Mouse (Mus musculus) 3134 (cell line): ENCODE results near the gene Mpnd.
A peak's percentile ranks its signal among the peaks of the same experiment; 100 is the strongest.

ENCODE experiments used
- DNase-seq: peaks from one replicate; pipeline ENCODE4 v3.0.0-alpha.2; 2011; ENCODE audit warnings: low spot score; ENCODE audit not compliant: insufficient read length; ENCODE audit errors: extremely low read depth

Gene Mpnd

DNA sequence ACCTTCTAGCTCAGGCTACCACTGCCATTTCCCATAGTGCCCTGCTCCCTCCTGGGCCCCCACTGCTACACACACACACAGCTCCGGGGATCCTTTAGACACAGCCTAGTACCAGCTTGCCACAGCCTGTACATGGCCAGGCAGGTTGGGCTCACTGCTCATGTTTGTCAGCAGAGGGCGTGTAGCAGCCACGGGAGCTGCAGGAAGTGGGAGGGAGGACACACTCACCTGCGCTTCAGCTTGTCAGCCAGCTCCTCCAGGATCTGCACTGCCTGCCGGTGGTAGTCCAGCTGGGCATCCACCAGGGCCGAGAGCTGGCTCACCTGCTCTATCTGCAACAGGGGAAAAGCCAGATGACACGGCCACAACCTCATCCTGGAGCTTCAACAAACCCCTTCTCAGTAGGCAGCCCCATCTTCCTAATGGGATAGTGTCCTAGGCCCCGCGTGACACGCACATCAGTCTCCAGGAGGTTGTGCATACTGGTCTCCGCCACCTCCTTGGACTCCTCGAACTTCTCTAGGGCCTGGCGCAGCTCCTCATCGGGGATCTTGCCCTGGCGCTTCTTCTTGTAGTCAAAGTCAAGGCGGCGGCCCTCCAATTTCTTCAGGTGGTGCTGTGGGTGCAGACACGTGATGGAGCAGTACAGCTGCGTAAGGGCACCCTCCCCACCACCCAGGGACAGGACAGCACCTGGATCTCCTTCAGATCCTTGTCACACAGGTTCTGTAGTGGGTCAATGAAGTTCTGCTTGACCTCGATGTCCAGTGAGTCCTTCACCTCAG, 13.0 kb downstream of the Mpnd start:
- no peak for DNase-seq

DNA sequence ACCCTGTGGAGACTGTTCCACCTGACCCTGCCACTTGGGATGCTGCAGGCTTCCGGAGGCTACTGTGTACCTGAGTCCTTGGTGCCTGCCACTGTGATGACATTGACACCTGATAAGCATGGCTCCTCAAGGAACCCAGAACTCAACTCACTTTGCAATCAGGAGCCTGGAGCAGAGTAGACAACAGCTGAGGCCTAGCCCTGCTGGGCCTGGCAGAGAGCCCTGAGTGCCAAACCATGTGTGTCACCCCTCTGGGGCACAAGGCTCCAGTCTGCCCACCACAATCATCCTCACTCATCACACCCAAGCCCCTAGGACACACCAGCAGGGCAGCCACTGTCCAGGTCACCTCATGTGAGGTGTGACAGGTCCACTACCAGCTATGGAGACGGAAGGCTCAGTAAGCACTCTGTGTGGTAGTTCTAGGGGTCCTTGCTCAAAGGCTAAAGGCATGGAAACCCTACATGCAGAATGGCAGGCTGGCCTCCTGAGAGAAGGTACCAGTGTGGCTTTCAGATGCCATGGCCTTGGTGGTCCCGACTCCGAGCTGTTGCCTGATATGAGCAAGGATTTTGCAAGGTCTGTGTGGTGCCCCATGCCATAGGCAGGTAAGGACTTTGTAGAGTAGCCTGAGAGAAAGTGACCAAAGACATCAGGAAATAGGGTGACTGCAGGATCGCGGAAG, 15.0 kb downstream of the Mpnd start:
- no peak for DNase-seq

DNA sequence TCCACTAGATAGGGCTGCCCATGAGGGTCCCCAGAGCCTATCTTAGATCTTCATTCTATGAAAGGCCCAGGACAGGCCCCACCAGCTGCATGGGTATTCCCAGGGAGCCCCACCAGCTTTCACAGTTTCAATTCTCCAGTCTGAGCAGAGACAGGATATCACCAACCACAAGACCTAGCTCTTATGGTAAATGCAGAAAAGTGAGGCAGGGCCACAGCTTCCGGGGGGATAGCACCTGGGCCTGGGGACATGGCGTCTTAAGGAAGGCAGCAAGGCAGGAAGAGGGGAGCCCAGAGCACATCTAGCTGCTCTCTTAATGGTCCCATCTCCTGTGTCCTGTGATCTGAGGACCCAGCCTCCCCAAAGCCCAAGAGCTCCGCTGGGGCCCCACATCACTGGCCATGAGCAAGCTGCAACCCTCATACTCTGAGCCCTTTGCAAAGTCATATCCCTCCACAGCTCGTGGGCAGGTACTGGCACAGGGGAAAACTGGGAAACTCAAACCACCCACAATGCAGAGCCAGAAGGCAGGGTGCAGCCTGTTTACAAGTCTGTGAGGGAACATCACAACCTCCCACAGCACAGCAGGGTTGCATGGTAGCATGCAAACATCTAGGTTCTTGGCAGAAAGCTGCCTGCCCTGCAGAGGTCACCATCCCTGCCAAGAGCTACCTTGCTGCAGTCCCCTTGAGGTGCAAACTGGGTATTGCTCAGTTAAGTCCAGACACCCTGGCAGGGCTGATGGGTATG, 15.8 kb downstream of the Mpnd start:
- no peak for DNase-seq

DNA sequence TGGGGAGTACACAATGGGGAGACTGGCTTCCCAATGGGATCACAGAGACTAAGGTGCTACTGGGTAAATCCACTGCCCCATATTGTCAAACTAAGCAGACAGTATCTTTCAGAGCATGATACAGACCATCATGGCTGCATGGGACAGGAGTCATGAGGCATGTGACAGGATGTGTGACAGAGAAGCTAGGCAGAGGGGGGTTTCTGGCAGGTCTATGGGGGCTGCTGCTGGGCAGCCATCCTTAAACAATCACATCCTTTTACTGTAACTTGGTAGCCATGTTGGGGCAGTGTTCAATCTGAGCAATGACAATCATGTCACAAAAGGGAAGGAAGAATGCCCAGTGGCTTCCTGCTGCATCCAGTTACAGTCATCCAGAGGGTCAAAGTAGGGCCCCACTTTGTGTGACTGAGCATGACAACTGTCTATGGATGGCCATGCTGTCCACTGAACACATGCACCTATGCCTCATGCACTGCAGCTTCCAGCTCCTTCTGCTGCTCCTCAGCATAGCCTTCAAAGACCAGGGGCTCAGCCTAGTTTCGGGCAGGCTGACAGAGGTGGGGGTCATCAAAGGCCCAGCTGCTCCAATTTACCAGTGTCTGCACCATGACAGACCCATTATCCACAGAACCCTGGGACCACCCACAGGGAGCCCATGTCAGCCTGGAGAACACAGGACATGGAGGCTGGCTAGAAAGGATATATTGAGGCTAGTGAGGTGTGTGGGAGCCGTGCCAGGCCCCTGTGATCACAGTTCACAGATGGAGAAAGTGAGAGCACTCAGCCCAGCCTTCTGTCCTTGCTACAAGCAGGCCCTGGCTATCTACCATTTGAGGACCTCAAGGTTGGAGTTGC, 16.8 kb downstream of the Mpnd start:
- no peak for DNase-seq

DNA sequence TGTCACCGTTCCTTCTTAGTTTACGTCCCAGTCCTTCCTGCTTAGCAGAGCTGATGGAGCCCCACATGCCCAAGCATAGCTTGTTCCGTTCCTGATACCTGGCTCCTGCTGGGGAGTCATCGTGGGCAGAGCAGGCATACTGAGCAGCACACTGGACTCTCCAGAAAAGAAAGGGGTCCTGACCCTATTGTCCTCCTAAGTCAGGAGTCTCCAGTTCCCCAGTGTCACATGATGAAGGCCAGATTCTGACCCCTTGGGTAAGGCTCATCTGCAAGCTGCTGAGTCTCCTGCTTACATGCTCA, 17.4 kb downstream of the Mpnd start:
- DNase-seq: no peak

DNA sequence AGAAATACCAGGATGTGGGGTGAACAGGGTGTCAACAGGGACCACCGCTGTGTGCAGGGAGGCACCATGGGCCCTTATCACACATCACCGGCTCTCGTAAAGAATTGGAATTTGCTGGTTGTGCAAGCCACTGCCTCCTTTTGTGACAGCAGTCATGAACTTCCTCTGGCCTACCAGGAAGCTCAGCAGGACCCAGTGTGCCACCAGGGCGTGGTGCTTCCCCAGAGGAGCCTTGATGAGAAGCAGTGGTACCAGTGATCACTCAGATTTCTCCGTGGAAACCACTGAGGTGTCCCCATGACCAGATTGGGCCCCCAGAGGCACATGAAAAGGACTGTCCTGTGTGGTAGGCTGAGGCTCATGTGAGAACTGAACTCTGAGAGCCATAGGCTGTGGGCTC, 17.9 kb downstream of the Mpnd start:
- DNase-seq: no peak

DNA sequence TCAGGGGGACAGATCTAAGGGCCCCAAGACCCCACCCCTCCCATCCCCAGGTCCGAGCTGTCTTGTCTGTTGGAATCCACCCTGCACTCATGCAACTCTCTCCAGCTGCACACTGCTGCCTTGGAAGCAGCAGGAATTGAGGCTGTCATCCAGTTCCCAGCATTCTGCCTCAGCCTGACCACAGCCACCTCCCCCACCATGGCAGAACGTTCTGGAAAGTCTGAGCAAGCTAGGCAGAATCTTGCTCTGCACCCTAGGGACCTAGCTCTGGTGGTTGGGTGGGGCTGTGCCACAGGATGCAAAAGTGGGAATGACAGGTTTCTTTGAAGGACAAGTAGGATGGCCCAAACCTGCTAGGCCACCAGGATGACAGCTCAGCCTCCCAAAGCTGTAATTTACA, 19.0 kb downstream of the Mpnd start:
- DNase-seq: no peak

DNA sequence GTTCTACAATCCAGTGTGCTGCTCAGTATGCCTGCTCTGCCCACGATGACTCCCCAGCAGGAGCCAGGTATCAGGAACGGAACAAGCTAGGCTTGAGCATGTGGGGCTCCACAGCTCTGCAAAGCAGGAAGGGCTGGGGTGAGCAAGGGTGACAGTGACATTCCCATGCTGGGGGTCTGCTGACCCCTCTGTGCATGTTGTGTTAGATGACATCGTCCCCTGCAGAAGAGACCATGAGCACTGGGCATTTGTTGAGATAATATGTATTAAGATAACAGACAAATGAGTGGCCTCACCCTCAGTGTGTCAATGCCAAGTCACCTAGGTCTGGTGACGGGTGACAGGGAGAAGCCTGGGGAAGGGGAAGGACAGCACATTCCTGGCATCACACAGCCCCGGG, 19.4 kb downstream of the Mpnd start:
- DNase-seq: no peak

DNA sequence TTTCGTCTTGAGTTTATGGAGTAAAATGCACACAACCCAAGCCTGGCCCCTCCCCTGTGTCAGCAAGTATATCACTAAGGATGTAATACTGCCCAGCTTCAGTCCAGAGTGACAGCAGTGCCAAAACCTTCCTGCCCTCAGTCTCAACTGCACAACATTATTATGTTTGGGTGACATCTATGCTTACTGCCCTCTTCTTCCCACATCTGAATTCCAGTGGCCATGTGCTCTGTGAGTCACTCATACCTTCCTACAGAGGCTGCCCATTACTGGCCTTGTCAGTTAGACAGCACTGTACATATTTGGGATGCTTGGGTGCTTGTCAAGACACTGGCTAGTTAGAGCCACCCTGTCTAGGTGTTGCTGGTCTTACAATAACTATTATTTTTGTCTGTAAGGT, 20.8 kb downstream of the Mpnd start:
- peak; percentile 79 for DNase-seq

DNA sequence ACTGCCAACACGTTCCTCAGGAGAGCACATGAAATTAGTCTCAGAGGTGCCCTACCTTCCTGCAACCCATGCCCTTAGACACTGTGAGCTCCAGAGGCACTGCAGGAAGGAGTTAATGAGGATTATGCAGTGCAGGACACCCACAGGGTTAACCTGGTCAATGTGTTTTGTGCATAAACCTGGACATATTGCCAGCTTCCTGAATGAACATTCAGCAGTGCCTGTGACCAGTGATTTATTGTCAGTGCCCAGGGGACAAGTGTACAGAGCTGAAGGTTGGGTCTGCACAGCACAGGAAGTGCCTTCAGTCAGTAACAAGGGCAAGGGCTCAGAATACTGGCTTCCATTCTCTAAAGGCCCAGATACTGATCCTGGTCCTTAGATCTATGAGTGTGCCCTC, 21.4 kb downstream of the Mpnd start:
- no peak for DNase-seq

DNA sequence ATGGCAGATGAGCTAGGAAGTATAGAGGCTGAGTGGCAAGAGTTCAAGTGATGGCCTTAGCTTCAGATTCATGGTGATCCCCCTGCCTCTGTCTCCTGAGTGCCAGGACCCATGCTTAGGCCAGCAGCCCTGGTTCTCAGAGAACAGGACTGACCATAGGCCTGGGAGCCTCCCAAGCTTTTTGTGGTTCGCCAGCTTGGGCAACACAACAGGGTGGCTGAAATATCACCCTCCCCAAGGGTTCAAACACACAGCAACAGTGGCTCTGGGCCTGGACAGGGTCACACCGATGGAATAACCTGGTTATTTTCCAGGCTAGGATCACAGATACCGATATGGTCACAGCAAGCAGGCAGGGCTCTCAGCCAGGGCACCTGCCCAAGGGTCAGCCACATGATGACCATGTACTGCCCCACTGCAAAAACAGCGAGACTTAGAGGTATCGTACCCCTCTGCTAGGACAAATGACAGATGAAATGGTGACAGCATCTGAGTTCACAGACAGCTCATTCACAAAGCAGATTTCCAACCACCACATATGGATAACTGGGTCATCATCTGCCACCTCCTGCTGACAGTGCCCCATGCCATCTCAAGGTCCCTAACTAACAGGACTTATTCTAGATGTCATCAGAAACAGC, 22.4 kb downstream of the Mpnd start:
- DNase-seq: no peak

DNA sequence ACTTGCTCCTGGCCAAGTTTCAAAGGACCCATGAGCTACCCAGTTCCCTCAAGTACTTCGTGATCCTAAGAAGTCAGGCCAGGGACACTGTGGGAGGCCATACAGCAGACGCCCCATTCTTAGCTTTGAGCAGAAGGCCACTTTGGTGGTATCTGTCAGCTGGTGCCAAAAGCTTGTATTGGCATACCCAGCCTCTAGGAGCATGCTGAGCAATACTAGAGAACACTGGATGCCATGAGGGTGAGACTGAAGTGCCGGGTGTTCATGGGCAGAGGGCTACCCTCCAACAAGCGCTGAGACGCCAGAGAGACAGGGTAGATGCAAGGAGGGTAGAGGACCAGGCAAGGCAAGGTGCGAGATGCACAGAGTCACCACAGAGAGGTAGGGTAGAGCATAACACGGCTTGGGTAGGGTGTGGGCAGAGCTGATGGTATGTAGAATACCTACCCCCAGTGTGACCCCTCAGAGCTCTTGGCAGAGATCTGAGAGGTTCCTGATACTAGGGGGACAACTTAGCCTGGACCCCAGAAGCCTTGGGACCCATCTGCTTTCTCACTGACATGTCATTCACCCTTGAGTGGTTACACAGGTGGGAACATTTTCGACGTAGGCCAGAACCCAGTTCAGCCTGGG, 24.8 kb downstream of the Mpnd start:
- DNase-seq: no peak

DNA sequence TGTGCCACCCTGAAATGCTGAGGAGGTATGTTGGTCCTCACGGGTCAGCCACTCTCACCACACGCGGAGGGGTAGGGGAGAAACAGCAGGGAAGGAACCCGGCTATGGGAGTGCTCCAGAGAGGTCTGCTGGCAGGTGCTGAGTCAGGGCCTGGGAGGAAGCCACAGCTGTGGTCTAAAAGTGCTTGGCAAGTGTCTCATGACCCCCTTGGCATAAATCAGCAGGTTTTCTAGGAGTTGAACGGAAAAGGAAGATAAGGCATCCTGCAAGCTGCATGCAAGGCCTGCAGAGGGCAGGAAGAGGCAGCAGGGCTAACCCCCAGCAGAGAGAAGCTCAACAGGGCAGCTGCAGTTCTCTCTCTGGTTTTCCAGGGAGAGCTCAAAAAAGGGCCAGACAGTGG, 25.4 kb downstream of the Mpnd start:
- DNase-seq: peak; percentile 71

DNA sequence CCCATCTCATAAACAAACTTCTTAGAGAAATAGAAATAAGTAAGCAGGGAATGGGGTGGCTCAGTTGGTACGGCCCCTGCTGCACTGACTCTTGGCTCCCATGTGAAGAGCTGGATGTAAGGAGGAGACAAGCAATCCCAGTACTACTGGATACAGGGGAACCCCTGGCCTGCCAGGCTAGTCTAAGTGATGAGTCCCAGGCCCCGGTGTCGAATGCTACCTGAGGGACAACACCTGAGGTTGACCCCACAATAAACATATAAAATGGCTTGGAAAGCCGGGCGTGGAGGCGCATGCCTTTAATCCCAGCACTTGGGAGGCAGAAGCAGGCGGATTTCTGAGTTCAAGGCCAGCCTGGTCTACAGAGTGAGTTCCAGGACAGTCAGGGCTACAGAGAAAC, 25.9 kb downstream of the Mpnd start:
- no peak for DNase-seq

DNA sequence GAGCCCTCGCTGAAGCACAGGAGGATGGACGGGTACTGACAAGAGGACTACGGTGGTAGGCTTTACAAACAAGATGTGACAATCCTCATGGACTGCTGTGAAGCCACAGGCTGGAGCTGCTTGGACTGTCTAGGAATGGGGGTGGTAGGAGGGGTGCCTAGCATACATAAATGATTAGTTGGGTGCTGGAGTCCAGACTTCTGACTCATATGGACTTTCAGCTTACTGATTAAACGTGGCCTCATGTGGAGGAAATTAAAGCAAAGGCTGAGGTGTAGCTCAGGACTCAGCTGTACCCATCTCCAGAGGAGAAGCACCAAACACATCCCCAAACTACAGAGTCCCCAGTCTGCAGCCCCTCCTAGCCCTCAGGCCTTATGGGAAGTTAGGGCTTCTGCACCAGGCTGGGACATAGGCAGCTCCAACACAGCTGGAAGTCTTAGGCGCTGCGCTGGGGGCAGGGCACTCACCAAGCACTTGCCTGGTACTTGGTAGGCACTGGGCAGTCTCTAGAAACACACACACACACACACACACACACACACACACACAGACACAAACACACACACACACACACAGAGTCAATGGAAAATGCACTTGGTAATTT, 26.7 kb downstream of the Mpnd start:
- DNase-seq: no peak

DNA sequence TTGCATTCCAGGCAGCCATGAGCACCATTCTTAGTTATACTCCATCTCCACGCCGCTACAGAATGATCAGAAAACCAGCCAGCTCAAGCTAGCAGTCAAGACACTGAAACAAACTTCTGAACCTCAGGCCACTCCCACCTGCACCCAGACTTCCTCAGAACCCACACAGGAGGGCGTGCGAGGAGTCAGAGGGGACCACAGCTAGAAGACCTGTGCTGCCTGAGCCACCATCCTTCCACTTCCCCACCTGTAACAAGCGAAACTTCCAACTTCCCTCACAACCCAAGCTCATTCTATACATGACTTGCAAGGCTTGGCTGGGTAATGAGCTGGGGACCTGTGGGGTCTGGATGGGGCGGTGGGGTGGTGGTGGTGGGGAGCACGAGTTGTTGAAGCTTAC, 27.3 kb downstream of the Mpnd start:
- DNase-seq: no peak

DNA sequence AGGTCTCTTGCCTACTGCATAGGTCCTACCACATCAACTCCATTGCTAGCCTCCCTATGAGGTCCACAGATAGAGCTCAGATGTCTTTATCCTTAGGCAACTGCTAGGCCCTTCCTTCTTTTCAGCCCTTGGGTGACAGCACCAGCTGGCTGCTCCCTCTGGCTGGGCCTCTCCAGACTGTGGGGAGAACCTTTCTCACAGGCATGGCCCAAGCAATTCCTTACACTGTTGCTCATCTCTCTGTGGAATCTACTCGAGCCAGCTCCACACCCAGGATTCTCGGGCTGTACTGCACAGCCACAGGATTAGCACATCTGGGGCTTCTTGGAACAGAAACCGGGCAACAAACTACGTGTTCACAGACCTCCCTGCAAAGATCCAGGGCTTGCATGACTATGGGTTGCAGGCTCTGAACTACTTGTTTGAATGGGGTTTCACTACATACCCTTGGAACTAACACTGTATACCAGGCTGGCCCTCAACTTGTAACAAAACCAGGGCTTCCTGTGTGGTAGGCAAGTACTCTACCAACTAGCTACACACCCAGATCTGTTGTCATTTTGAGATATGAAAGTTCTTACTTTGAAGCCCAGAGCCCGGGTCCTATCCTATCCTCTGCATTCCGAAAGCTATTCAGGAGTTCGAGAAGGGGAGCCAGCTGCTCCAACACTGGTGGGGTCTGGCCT, 28.7 kb downstream of the Mpnd start:
- no peak for DNase-seq

DNA sequence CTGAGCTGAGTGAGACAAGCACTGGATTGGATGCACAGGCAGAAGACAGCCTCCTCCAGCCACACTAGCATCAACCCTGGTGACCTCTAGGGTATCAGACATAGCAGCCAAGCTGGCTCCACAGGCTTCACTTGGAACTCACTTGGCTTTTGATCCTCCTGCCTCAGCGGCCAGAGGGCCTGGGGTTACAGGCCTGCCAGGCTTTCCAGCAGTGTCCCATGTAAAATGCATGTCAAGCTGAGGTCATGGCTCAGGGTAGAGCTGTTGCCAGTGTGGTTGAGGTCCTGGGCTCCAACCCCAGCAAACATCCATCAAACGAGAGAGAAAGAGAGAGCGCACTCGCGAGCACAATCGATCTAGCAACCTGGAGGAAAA, 29.2 kb downstream of the Mpnd start:
- DNase-seq: no peak

DNA sequence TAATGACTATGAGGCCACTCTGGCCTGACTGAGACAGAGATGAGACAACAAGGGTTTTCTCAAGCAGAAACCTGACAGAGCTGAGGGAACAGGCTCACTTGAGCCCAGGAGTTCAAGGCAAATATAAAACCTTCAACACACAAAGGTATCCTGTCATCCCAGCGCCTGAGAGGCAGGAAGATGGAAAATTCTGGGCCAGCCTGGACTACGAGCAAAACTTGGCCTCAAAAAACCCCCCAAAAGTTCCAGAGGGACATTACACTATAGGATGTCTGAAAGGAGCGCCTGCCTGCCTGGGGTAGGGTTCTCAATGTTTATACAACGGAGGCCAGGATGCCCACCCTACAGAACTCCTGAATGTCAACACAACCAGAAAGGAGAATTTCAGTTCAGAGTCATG, 29.7 kb downstream of the Mpnd start:
- no peak for DNase-seq
